Mouse (Mus musculus): ENCODE data around the gene Gm5108. TPM values are rescaled to one million over a fixed set of nuclear protein-coding genes. Genes with fewer than 3 reads are reported as not detected.

The Gm5108 gene
- polyA plus RNA-seq (2015; fragmentation: Nextera tagmentation; extraction: Ambion mirVana), result not detected in 2 replicates

- Histone ChIP-seq H3K4me1 (no peaks in the 10 kb centered on the region), H3K4me3 (no peak within 1 kb of the TSS), H3K27me3 (no peaks in the 10 kb centered on the region), H3K9me3 (replicated peaks) (no peaks in the 10 kb centered on the region), H3K36me3 (ENCODE audit: poor library complexity, severe bottlenecking) (no peaks in the 10 kb centered on the region), H3K27ac (no peak within 1 kb of the TSS), H3K4me2 (no peak within 1 kb of the TSS), H3K9ac (no peak within 1 kb of the TSS)
- ATAC-seq, result no peak
- 84% methylated on average over 2 of the region's 2 CpGs for WGBS
Measured at GRCm38 (mm10) chr5:67941369-67941768, at the start of gene Gm5108. Gene Gm5108 (plus strand): TSS chr5:67941669.

GRCm38 (mm10) chr5:67898921-67899320, 42.5 kb upstream of the Gm5108 start:
- H3K36me3 ChIP-seq (ENCODE audit: poor library complexity, severe bottlenecking), result no peaks in the 10 kb centered on the region
- no peak overlapping the region for H3K4me2 ChIP-seq
- no peaks in the 10 kb centered on the region for H3K27me3 ChIP-seq
- no peaks in the 10 kb centered on the region for H3K4me1 ChIP-seq
- ATAC-seq, result no peak
- H3K27ac ChIP-seq, result no peak overlapping the region
- H3K9ac ChIP-seq, result no peak overlapping the region
- H3K9me3 ChIP-seq (replicated peaks), result no peaks in the 10 kb centered on the region
- no peak overlapping the region for H3K4me3 ChIP-seq
- 88% methylated on average over 1 of the region's 1 CpGs for WGBS

- ATAC-seq, result no peak
- Histone ChIP-seq H3K27me3 (no peaks in the 10 kb centered on the region), H3K9me3 (replicated peaks) (no peaks in the 10 kb centered on the region), H3K9ac (no peak overlapping the region), H3K36me3 (ENCODE audit: poor library complexity, severe bottlenecking) (no peaks in the 10 kb centered on the region), H3K4me2 (no peak overlapping the region), H3K27ac (no peak overlapping the region), H3K4me3 (no peak overlapping the region), H3K4me1 (no peaks in the 10 kb centered on the region)
- 70% methylated on average over 2 of the region's 2 CpGs for WGBS
Measured at GRCm38 (mm10) chr5:67904555-67904954, 36.9 kb upstream of the Gm5108 start.

- WGBS, result 62% methylated on average over 4 of the region's 4 CpGs
- H3K4me2 ChIP-seq, result no peak overlapping the region
- no peaks in the 10 kb centered on the region for H3K9me3 ChIP-seq (replicated peaks)
- no peaks in the 10 kb centered on the region for H3K36me3 ChIP-seq (ENCODE audit: poor library complexity, severe bottlenecking)
- no peak overlapping the region for H3K4me3 ChIP-seq
- no peak for ATAC-seq
- H3K27me3 ChIP-seq, result no peaks in the 10 kb centered on the region
- no peak overlapping the region for H3K9ac ChIP-seq
- no peak overlapping the region for H3K27ac ChIP-seq
- no peaks in the 10 kb centered on the region for H3K4me1 ChIP-seq
Measured at GRCm38 (mm10) chr5:67930584-67930983, 10.9 kb upstream of the Gm5108 start.

- no peak for ATAC-seq
- no peaks in the 10 kb centered on the region for H3K36me3 ChIP-seq (ENCODE audit: poor library complexity, severe bottlenecking)
- H3K4me3 ChIP-seq, result no peak overlapping the region
- no peaks in the 10 kb centered on the region for H3K27me3 ChIP-seq
- H3K9ac ChIP-seq, result no peak overlapping the region
- H3K27ac ChIP-seq, result no peak overlapping the region
- 70% methylated on average over 2 of the region's 2 CpGs for WGBS
- H3K4me1 ChIP-seq, result no peaks in the 10 kb centered on the region
- H3K4me2 ChIP-seq, result no peak overlapping the region
- H3K9me3 ChIP-seq (replicated peaks), result no peaks in the 10 kb centered on the region
Measured at GRCm38 (mm10) chr5:67931623-67932022, 9.8 kb upstream of the Gm5108 start.

- H3K4me1 ChIP-seq, result no peaks in the 10 kb centered on the region
Measured at GRCm38 (mm10) chr5:67943199-67943598, 1.7 kb downstream of the Gm5108 start.

GRCm38 (mm10) chr5:67944074-67944785, 2.8 kb downstream of the Gm5108 start:
- Histone ChIP-seq H3K4me2 (no peak overlapping the region), H3K9me3 (replicated peaks) (no peaks in the 10 kb centered on the region), H3K4me3 (no peak overlapping the region), H3K4me1 (no peaks in the 10 kb centered on the region), H3K9ac (no peak overlapping the region), H3K27me3 (no peaks in the 10 kb centered on the region), H3K27ac (no peak overlapping the region), H3K36me3 (ENCODE audit: poor library complexity, severe bottlenecking) (no peaks in the 10 kb centered on the region)
- 96% methylated on average over 1 of the region's 1 CpGs for WGBS
- ATAC-seq, result no peak

More at GRCm38 (mm10) chr5:67943199-67943598, 1.7 kb downstream of the Gm5108 start:
- H3K27ac ChIP-seq, result no peak overlapping the region
- no peaks in the 10 kb centered on the region for H3K36me3 ChIP-seq (ENCODE audit: poor library complexity, severe bottlenecking)
- 79% methylated on average over 2 of the region's 2 CpGs for WGBS
- H3K9me3 ChIP-seq (replicated peaks), result no peaks in the 10 kb centered on the region
- no peak overlapping the region for H3K4me3 ChIP-seq
- no peaks in the 10 kb centered on the region for H3K27me3 ChIP-seq
- no peak overlapping the region for H3K9ac ChIP-seq
- H3K4me2 ChIP-seq, result no peak overlapping the region
- no peak for ATAC-seq

- Histone ChIP-seq H3K4me2 (no peak within 1 kb of the TSS), H3K4me3 (no peak within 1 kb of the TSS), H3K9me3 (replicated peaks) (no peaks in the 10 kb centered on the region), H3K27me3 (no peaks in the 10 kb centered on the region), H3K4me1 (no peaks in the 10 kb centered on the region), H3K27ac (no peak within 1 kb of the TSS), H3K36me3 (ENCODE audit: poor library complexity, severe bottlenecking) (no peaks in the 10 kb centered on the region), H3K9ac (no peak within 1 kb of the TSS)
- 85% methylated on average over 5 of the region's 5 CpGs for WGBS
- no peak for ATAC-seq
Measured at GRCm38 (mm10) chr5:67946321-67946720, 4.9 kb downstream of the Gm5108 start, which contains the start of gene Gm21905. Gene Gm21905 (minus strand): TSS chr5:67946421.

GRCm38 (mm10) chr5:67947006-67947405, 5.5 kb downstream of the Gm5108 start:
- H3K27me3 ChIP-seq, result no peaks in the 10 kb centered on the region
- H3K36me3 ChIP-seq (ENCODE audit: poor library complexity, severe bottlenecking), result no peaks in the 10 kb centered on the region
- no peak overlapping the region for H3K4me2 ChIP-seq
- no peak overlapping the region for H3K4me3 ChIP-seq
- H3K27ac ChIP-seq, result no peak overlapping the region
- H3K4me1 ChIP-seq, result no peaks in the 10 kb centered on the region
- H3K9me3 ChIP-seq (replicated peaks), result no peaks in the 10 kb centered on the region
- ATAC-seq, result no peak
- H3K9ac ChIP-seq, result no peak overlapping the region

GRCm38 (mm10) chr5:67948074-67948473, 6.6 kb downstream of the Gm5108 start:
- Histone ChIP-seq H3K4me1 (no peaks in the 10 kb centered on the region), H3K4me2 (no peak overlapping the region), H3K27me3 (no peaks in the 10 kb centered on the region), H3K27ac (no peak overlapping the region), H3K4me3 (no peak overlapping the region), H3K36me3 (ENCODE audit: poor library complexity, severe bottlenecking) (no peaks in the 10 kb centered on the region), H3K9me3 (replicated peaks) (no peaks in the 10 kb centered on the region), H3K9ac (no peak overlapping the region)
- WGBS, result 88% methylated on average over 5 of the region's 5 CpGs
- peak; percentile 16; the same call in 1 of the 2 replicates for ATAC-seq

GRCm38 (mm10) chr5:67954097-67954496, 12.6 kb downstream of the Gm5108 start:
- WGBS, result 80% methylated on average over 4 of the region's 4 CpGs
- H3K27me3 ChIP-seq, result no peaks in the 10 kb centered on the region
- no peaks in the 10 kb centered on the region for H3K4me1 ChIP-seq
- no peak overlapping the region for H3K4me2 ChIP-seq
- no peak overlapping the region for H3K4me3 ChIP-seq
- H3K27ac ChIP-seq, result no peak overlapping the region
- no peaks in the 10 kb centered on the region for H3K9me3 ChIP-seq (replicated peaks)
- ATAC-seq, result no peak
- H3K9ac ChIP-seq, result no peak overlapping the region
- H3K36me3 ChIP-seq (ENCODE audit: poor library complexity, severe bottlenecking), result no peaks in the 10 kb centered on the region

GRCm38 (mm10) chr5:67955486-67955885, 14.0 kb downstream of the Gm5108 start:
- no peak for ATAC-seq

More at GRCm38 (mm10) chr5:67955486-67955885, 14.0 kb downstream of the Gm5108 start:
- Histone ChIP-seq H3K27me3 (no peaks in the 10 kb centered on the region), H3K4me2 (no peak overlapping the region), H3K9me3 (replicated peaks) (no peaks in the 10 kb centered on the region), H3K27ac (no peak overlapping the region), H3K4me3 (no peak overlapping the region), H3K9ac (no peak overlapping the region), H3K36me3 (ENCODE audit: poor library complexity, severe bottlenecking) (no peaks in the 10 kb centered on the region), H3K4me1 (no peaks in the 10 kb centered on the region)
- 43% methylated on average over 7 of the region's 7 CpGs for WGBS
